Mouse (Mus musculus) erythroblast, embryonic 14.5 days (primary cell): ENCODE measurements around the gene Numb.

ENCODE experiments used
- GATA1 ChIP-seq: IDR thresholded peaks from 2 replicates; pipeline ENCODE4 v1.6.1; 2012; ENCODE audit warnings: low read length, inconsistent platforms, mixed read lengths
- TAL1 ChIP-seq: IDR thresholded peaks from 3 replicates; pipeline ENCODE4 v1.6.1; 2012; ENCODE audit warnings: low read length, inconsistent platforms, mixed read lengths

DNA sequence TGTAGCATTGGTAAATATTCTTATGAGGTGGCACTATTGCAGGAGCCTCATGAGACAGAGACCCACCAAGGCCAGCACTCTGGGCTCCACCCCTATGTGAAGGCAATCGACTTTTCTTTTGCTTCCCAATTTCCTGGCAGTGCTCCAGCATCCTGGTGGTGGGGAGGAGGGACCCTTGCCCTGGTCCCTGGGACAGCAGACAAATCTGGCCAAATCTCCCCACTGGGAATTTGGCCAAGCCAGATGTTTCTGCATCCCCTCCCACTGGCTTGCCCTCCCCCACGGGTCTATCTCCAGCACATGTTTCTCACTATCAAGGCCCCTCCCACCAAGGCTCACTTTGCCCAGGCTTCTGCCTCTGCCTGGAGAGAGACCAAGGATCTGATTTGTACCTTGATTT lies 169.2 kb downstream of the Numb start:
- TF ChIP-seq GATA1 (no peak), TAL1 (no peak)
